Mouse (Mus musculus) thymus, adult 18-20 months (tissue): ENCODE measurements around the gene Ttc3.
"Not testable (repeated sequence)": the region's sequence is repeated elsewhere in the genome, so short reads cannot be mapped to it uniquely, and the experiment has no call there.

Source experiments
- DNase-seq, 2 experiments: peaks; one replicate each; pipeline ENCODE4 v3.0.0; 2022; ENCODE audit warnings: mixed read lengths in 2 of 2

Gene Ttc3

DNA sequence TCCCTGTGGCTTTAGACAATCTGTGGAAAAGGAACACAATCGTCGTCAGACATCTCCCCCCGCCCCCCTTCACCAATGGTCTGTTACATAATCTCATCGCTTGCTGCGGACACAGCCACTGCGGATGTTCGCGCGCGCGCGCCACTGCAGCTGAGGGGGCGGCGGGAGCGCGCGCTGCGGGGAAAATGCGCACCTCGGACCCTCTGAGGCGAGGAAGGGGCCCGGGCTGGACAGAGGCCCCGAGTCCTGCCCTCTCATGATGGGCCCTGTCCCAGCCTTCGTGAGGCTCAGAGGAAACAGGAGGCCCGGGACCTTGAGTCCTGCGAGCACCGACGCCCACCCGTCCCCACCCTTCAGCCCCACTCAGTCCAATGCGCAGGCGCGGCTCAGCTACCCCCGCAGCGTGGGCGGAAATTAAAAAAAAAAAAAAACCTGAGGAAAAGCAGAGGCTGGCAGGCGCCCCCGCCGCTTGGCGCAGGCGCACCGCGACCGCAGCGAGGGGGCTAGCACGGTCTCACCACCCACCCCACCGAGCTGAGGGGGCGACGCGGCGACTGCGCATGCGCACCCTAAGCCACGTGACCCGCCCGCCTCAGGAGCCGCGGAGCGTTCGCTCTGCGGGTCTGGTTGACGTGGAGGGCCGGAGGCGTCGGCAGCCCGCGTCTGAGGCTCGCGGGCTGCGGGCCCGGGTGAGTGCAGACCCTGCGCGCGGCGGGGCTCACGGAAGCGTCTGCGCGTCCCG is at the start of gene Ttc3:
Gene Ttc3, plus strand, starts transcription at position 446 of the 742 bp plus-strand sequence.
- DNase-seq = peak; percentile 92 to 95

DNA sequence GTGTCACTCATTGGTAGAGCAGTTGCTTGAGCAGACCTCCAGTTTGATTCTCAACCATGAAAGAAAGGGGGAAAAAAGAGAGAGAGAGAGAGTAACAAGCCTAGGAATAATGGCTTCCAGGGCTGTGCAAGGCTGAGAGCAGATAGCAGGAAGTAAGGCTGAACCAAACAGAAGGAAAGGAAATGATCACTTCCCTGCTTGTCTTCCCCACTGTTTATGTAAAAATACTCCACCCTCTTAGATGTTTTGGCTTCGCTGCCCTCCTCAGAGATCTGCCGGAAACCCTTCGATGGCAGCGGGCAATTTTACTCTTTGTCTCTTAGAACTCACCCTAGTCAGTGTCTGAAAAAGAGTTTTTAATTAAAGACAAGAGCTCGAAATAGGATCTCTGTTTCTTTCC is 46.7 kb upstream of the Ttc3 start:
- DNase-seq = no peak

GRCm38 (mm10) chr16:94326008-94326407 is 44.4 kb upstream of the Ttc3 start:
- DNase-seq = no peak

- DNase-seq = no peak
These were observed 42.4 kb upstream of the Ttc3 start, which contains the start of gene Ripply3 for GRCm38 (mm10) chr16:94327781-94328711. TSS of gene Ripply3 (plus strand) at chr16:94328420.

GRCm38 (mm10) chr16:94328881-94329867 is 41.2 kb upstream of the Ttc3 start:
- no peak for DNase-seq

DNA sequence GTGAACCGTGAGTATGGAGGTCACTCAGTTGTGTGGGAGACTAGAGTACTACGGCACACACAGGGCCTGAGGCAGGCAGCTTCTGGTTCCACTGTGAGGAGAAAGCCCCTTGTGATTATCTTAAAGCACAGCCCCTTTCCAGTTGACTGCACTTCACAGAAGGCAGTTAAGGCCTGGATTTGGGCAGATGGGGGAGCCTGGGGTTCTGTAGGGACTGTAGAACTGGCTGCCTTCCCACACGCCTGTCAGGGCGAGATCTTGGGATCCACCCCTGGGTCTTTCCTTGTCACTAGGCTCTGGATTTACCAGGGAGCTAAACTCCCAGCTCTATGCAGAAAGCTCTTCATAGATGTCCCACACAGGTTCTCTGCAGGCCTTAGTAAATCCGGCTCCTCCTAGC is 40.0 kb upstream of the Ttc3 start:
- no peak for DNase-seq

GRCm38 (mm10) chr16:94331233-94331885 is 39.1 kb upstream of the Ttc3 start:
- no peak for DNase-seq

DNA sequence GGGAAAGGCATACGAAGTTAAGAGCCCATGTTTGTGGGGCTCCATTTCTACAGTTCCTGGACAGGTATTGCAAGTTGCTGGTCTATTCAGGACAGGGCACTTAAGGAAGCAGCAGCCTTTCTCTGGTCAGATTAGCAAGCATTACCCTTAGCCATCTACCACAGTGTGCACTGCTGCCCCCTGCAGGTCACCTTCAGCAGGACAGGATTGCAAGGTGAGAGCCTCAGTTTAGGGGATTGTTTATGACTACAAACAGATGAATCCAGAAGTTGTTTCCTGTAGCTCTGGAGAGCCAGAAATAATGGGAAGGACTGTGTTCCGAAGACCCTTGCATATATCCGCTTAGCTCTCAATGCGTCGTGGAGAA is 38.5 kb upstream of the Ttc3 start:
- DNase-seq = peak in 1 of 2 experiments; percentile 27

DNA sequence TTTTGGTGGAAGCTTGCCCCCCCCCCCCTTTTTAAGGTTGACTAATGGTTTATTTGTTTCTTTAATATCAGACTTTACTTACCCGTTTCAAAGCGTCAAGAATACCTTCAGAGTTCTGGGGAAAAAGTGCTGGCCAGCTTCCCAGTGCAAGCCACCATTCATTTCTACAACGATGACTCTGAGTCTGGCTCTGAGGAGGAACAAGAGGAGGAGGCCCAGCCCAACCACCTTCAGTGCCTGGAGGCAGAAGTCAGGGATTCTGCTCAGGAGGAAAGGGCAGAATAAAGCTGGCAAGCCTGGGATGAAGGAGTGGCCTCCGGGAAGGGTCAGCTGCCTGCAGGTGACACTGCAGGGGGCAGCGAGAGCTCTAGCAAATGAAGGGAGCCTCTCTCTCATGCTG is 34.8 kb upstream of the Ttc3 start:
- DNase-seq = no peak

- DNase-seq = not testable (repeated sequence)
These were observed 31.0 kb upstream of the Ttc3 start for GRCm38 (mm10) chr16:94339164-94340160.

DNA sequence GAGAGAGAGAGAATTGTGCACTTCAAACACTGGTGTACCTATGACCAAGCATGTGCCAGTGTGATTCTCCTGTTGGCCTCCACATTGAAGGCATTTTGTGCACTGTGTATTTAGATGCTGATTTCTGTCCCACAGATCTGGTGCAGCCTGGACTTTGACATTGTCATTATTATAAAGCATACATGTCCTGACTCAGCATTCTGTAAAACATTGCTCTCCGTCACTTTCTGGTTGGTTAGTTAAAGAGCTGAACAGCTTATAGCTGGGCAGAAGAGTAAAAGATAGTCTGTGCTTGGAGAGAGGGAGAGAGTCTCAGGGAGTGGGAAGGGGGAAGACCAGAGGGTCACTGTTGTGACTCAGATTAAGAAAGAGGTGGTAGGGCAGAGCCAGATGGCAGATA is 24.7 kb upstream of the Ttc3 start:
- DNase-seq = no peak

DNA sequence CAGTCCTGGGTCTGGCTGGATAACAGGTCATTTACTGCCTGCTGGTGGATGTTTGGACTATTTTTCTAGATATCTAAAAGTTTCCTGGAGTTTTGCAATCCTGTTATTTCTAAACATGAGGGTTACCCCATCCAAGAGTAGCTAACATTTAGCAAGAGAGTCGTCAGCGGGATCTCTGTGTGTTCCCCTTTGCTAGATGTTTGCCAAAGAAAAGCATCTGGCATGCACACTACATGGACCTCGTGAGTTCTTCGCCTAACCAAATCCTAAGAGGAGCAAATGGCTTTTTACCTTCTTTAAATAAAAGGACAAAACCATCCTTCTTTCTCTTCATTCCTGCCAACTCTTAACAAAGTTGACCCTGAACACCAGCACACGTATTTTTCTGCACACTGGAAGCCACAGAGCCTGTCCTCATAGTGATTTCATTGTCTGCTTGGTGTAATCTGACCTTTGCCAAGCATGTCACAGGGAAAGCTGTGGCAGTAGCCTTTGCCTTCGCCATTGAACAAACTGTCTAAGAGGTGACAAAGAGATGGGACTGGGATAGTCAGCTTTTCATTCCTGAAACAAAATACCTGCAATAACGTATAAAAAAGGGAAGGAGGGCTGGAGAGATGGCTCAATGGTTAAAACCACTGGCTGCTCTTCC is 23.2 kb upstream of the Ttc3 start:
- DNase-seq = no peak

GRCm38 (mm10) chr16:94348779-94349178 is 21.6 kb upstream of the Ttc3 start:
- no peak for DNase-seq

- no peak for DNase-seq
These were observed 20.7 kb upstream of the Ttc3 start for GRCm38 (mm10) chr16:94349588-94350286.

DNA sequence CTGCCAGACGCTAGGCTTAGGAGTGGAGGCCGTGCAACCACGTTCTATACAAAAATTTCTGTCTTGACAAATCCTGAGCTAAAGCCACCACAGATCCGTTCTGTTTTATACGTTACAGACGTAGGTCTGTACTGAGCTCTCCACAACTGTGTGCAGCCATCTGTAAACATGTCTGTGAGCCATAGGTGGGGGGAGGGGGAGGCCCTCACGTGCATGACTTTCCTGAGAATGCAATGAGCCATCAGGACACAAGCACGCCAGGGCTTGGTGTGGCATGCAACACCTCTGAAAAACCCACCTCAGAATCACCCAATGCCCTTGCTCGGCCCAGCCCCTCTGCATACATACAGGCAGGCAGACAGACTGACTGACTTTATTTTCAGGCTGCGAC is 20.1 kb upstream of the Ttc3 start:
- DNase-seq = no peak

- DNase-seq = peak in 1 of 2 experiments; percentile 32
These were observed 16.0 kb upstream of the Ttc3 start for GRCm38 (mm10) chr16:94354450-94354849.

DNA sequence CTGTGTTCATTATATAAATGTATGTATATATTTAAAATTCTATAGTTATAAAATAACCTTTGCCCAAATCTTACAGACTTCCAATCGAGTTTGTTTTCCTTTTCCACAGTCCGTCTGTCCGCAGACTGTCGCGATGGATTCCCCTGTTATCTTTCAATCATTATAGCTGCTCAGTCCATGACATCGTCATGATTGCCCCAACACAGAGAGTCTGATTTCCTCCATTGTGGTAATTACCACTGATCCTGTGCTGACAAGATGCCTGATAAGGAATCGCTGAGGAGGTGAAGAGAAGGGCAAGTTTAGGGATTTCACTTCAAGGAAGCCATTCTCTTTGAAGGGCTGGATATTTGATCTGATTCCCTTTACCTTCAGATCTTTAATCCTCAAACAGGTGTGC is 14.4 kb upstream of the Ttc3 start:
- no peak for DNase-seq

DNA sequence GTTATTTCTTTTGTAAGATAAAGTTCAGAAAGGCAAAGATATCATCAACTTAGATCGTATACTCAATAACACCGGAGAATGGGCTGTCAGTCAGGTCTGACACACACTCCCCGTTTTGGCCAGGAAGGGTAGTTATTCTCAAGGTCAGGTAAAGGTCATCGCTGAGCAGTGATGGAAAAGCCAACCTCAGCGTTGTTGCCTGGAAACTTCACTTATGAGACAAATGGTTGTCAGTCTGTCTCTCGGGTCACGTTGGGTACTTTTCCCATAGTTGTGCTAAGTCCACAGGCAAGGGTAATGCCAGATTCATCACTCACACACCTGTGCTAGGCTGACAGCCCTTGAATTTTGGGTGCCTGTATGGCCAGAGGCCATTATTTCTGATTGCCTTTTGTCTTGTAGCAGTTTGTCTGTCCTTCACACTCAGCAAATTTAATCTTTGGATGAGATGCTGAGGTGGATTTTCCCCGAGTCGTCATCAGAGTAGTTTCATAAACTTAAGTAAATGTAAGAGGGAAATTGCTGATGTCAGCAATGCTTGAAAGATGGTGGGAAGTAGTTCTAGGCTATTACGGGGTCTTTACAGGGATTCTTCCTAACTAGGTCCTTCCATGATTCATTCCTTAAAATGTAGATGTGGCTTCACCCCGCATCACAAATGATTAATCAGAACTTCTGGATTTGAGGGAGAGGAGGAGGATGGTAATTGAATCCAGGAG is 13.5 kb upstream of the Ttc3 start:
- DNase-seq = no peak

DNA sequence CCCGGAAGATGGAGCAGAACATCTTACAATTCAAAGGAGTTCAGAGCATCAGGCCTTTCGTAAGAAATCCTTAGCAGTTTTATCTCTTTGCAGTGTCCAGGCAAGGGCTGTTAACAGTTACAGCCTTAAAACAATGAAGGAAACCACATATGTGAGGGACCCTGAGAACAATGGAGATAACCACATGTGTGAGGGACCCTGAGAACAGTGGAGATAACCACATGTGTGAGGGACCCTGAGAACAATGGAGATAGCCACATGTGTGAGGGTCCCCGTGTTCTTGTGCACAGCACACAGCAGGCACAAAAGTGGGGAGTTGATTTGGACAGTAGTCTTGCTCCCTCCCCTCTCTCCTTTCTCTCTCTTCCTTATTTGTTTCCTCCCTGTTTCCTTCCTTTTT is 12.3 kb upstream of the Ttc3 start:
- no peak for DNase-seq
